Mouse (Mus musculus) kidney, postnatal 0 days (tissue): ENCODE measurements around the gene Farp1. TPM values are rescaled to one million over a fixed set of nuclear protein-coding genes. Genes with fewer than 3 reads are reported as not detected.

Experiments used
- ATAC-seq: fragments of 200-750 bp; cut with Nextera tagmentation; replicated peaks from 2 replicates; pipeline ENCODE4 v1.8.0; 2017; ENCODE audit warnings: low read depth, moderate number of reproducible peaks, moderate TSS enrichment, moderate library complexity; ENCODE audit not compliant: low FRiP score
- DNase-seq: peaks from one replicate; pipeline ENCODE4 v3.0.0-alpha.2; 2016; ENCODE audit warnings: low spot score
- H3K27ac ChIP-seq: fragments of 300-500 bp; sonication (generic); 2 replicates; pipeline ENCODE4 v1.5.1; 2014; ENCODE audit warnings: mild to moderate bottlenecking
- H3K27me3 ChIP-seq: fragments of 300-500 bp; sonication (generic); 2 replicates; pipeline ENCODE4 v1.6.1; 2014; ENCODE audit warnings: low read length, mixed read lengths; ENCODE audit not compliant: insufficient read depth
- H3K36me3 ChIP-seq: fragments of 300-500 bp; sonication (generic); 2 replicates; pipeline ENCODE4 v1.6.1; 2014; ENCODE audit warnings: low read length, mixed read lengths; ENCODE audit not compliant: insufficient read depth
- H3K4me1 ChIP-seq: fragments of 300-500 bp; sonication (generic); replicated peaks from 2 replicates; pipeline ENCODE4 v1.6.1; 2014; ENCODE audit warnings: antibody characterized with exemption, low read length, mixed read lengths; ENCODE audit not compliant: insufficient read depth
- H3K4me2 ChIP-seq: fragments of 300-500 bp; sonication (generic); 2 replicates; pipeline ENCODE4 v1.6.1; 2014; ENCODE audit warnings: mild to moderate bottlenecking, low read length, moderate library complexity, mixed read lengths
- H3K4me3 ChIP-seq: fragments of 300-500 bp; sonication (generic); replicated peaks from 2 replicates; pipeline ENCODE4 v1.5.1; 2014; ENCODE audit warnings: low read depth, low read length
- H3K9ac ChIP-seq: fragments of 300-500 bp; sonication (generic); 2 replicates; pipeline ENCODE4 v1.6.1; 2014; ENCODE audit warnings: low read depth, low read length
- H3K9me3 ChIP-seq: fragments of 300-500 bp; sonication (generic); replicated peaks from 2 replicates; pipeline ENCODE4 v1.6.1; 2016; ENCODE audit warnings: low read length, inconsistent platforms, mixed read lengths
- CTCF ChIP-seq: IDR thresholded peaks from 2 replicates; pipeline ENCODE4 v1.5.1; 2016; ENCODE audit warnings: antibody characterized with exemption, low read depth, mild to moderate bottlenecking, moderate library complexity
- WGBS: fragments of 180-500 bp; shearing (Covaris S2); extraction: QIAGEN DNeasy Blood & Tissue Kit; methylation state at CpG from one replicate; pipeline ENCODE4 v1.1.7; 2014; 5-methylcytosine and 5-hydroxymethylcytosine counted together
- polyA plus RNA-seq: library from polyadenylated mRNA; unstranded; fragments of >200 nt; fragmentation: Nextera tagmentation; extraction: Ambion mirVana; gene quantifications from 2 replicates; pipeline ENCODE4 v1.2.1, GENCODE M21; 2015

The Farp1 gene
- polyA plus RNA-seq, 1 experiment from 2014 or later = 23.4 TPM

DNA sequence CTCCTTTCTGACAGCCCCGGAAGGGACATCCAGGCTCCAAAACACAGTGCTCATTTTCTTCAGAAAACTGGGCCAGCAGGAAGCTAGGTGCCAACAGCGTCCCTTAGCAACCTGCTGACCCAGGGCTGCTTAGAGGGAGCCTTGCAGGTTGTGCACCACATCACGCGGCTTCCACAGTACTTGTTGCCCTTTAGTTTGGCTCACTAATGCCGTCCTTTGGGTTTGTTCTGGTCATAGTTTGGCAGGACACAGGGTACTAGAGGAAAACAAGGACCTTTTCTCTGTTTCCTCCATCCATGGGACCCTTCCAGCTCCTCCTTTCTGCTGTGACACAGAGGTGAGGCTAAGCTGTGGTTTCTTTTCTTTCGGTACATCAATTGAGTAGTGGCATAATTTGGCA lies 78.8 kb downstream of the Farp1 start:
- Histone ChIP-seq H3K27me3 (no peaks in the 10 kb centered on the region), H3K27ac (no peak overlapping the region), H3K4me1 (peaks cover 27% of the 10 kb centered on the region; the same call in 1 of the 2 replicates), H3K4me2 (no peak overlapping the region), H3K36me3 (peaks cover 3% of the 10 kb centered on the region; the same call in 1 of the 2 replicates), H3K4me3 (no peak overlapping the region), H3K9me3 (no peaks in the 10 kb centered on the region), H3K9ac (no peak overlapping the region)
- ATAC-seq (no peak), DNase-seq (no peak)
- WGBS = 77% methylated on average over 6 of the region's 6 CpGs
- no peak for TF ChIP-seq CTCF

DNA sequence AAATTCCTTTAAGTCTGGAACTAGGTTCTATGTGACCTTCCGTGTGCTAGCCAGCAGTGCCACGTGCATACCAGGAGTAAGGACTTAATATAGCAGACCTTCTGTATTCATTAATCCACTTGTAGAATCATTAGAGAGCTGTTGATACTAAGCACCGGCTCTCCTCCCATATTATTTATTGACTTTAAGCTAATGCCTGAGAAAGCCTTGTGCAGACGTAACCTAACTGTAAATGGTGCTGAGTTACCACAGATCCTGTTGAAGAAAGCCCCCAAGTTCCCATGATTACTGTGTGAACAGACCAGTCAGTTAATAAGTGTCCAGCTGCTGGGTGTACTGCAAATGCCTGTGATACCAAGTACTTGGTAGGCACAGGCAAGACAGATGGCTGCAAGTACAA lies 81.7 kb downstream of the Farp1 start:
- no peak overlapping the region for H3K9ac ChIP-seq
- DNase-seq (peak; percentile 61), ATAC-seq (peak; percentile 88)
- WGBS = 51% methylated on average over 4 of the region's 4 CpGs
- no peak overlapping the region for H3K4me3 ChIP-seq
- peaks cover 11% of the 10 kb centered on the region; the same call in 1 of the 2 replicates for H3K4me1 ChIP-seq
- no peaks in the 10 kb centered on the region for H3K27me3 ChIP-seq
- peaks cover 3% of the 10 kb centered on the region; the same call in 1 of the 2 replicates for H3K36me3 ChIP-seq
- no peaks in the 10 kb centered on the region for H3K9me3 ChIP-seq
- no peak overlapping the region for H3K4me2 ChIP-seq
- no peak for TF ChIP-seq CTCF
- 0 out of 2 replicates have a peak overlapping the region, but pooled peaks have one; percentile 32 for H3K27ac ChIP-seq

GRCm38 (mm10) chr14:121118860-121119259 lies 83.9 kb downstream of the Farp1 start:
- H3K4me2 ChIP-seq = no peak overlapping the region
- no peak overlapping the region for H3K9ac ChIP-seq
- H3K27ac ChIP-seq = no peak overlapping the region
- no peak overlapping the region for H3K4me3 ChIP-seq
- DNase-seq (peak; percentile 67), ATAC-seq (0 out of 2 replicates have a peak, but pooled peaks have one; percentile 17)
- peak; percentile 52 for TF ChIP-seq CTCF
- no peaks in the 10 kb centered on the region for H3K9me3 ChIP-seq
- H3K36me3 ChIP-seq = peaks cover 3% of the 10 kb centered on the region; the same call in 1 of the 2 replicates
- no peaks in the 10 kb centered on the region for H3K27me3 ChIP-seq
- peaks cover 17% of the 10 kb centered on the region for H3K4me1 ChIP-seq
- WGBS = 71% methylated on average over 7 of the region's 7 CpGs

DNA sequence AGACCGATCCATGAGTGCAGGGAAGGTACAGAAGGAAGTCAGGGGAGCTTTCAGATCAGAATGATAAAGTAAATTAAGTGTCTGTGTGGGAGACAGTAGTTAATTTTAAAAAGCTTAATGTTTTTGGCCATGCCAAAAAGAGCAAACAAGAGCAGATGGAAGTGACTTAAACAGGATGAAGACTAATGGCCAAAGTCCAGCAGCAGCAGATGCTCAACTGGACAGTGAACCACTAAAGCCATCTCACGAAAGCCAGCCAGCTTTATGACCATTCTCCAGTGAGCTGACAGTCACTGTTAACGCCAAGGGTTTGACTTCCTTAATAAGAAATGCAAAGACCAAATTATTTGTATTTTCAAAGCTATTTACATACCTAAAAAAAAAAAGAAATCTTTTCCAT lies 86.7 kb downstream of the Farp1 start:
- no peak for DNase-seq

DNA sequence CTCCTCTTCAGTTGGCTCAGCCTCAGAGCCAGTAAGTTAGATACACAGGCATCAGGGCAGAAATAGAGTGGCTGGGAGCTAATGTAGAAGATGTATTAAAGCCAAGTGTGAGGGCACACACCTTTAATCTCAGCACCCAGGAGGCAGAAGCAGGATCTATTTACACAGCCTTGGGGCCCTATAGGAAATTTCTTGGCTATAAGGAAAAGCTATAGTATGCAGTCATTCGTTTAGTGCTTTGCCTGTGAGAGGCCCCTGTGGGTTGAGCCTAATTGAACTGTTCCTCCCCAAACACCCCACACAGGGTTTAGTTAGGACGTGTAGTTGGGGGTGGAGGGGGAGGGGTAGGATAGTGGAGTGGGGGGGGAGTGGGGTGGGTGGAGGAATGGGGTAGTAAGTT lies 87.9 kb downstream of the Farp1 start:
- H3K9ac ChIP-seq = no peak overlapping the region
- no peaks in the 10 kb centered on the region for H3K27me3 ChIP-seq
- H3K27ac ChIP-seq = no peak overlapping the region
- H3K36me3 ChIP-seq = no peaks in the 10 kb centered on the region
- H3K4me2 ChIP-seq = no peak overlapping the region
- ATAC-seq = no peak
- H3K4me1 ChIP-seq = peaks cover 31% of the 10 kb centered on the region; the same call in 1 of the 2 replicates
- DNase-seq = no peak
- H3K9me3 ChIP-seq = no peaks in the 10 kb centered on the region
- no peak overlapping the region for H3K4me3 ChIP-seq
- 32% methylated on average over 2 of the region's 2 CpGs for WGBS
- TF ChIP-seq CTCF = no peak

More for the DNA sequence above, 86.7 kb downstream of the Farp1 start:
- H3K36me3 ChIP-seq = no peaks in the 10 kb centered on the region
- no peak overlapping the region for H3K9ac ChIP-seq
- H3K4me2 ChIP-seq = no peak overlapping the region
- no peak overlapping the region for H3K4me3 ChIP-seq
- H3K27me3 ChIP-seq = no peaks in the 10 kb centered on the region
- peaks cover 31% of the 10 kb centered on the region for H3K4me1 ChIP-seq
- H3K9me3 ChIP-seq = no peaks in the 10 kb centered on the region
- no peak for TF ChIP-seq CTCF
- no peak for ATAC-seq
- H3K27ac ChIP-seq = no peak overlapping the region
- WGBS = 43% methylated on average over 3 of the region's 3 CpGs

DNA sequence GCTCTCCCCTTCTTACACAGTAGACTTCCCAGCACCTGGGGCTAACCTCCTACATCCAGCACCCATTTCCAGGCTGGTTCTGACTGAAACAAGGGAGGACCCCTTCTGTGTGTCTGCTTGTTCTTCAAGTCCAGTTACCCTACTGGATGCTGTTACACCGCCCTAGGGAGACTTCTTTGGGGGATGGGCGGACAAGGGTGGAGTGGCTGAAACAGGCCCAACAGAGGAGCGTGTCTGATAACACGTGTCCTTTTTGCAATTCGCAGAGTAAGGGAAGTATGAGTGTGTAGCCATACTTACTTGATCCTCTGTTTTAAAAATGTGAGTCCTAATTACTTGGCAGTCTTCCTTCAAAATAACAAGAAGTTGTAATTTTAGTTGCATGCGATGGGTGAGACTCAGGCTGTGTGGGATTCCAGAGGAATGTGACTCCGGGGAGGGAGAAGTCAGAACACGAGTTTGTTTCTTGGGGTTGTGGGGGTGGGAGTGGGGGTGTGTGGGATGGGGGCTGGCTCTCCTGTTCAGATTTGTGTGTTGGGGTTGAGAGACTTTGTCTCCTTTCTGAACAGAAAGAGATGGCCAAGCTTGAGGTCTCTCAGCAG lies 89.5 kb downstream of the Farp1 start:
- no peak for ATAC-seq
- Histone ChIP-seq H3K36me3 (no peaks in the 10 kb centered on the region), H3K9ac (no peak overlapping the region), H3K4me2 (no peak overlapping the region), H3K4me3 (no peak overlapping the region), H3K9me3 (no peaks in the 10 kb centered on the region), H3K4me1 (peaks cover 31% of the 10 kb centered on the region), H3K27ac (0 out of 2 replicates have a peak overlapping the region, but pooled peaks have one; percentile 19), H3K27me3 (no peaks in the 10 kb centered on the region)
- WGBS = 57% methylated on average over 8 of the region's 8 CpGs
- peak; percentile 76 for DNase-seq
- TF ChIP-seq CTCF = no peak
